Comparison of ENCODE assay signal across 23 mouse cellular contexts in genomic region chr9:89958959-89959358, GRCm38 (mm10). TPM values are rescaled to one million over a fixed set of nuclear protein-coding genes. Genes with fewer than 3 reads are reported as not detected.
DNase-seq lines count a peak whose midpoint lies in the region; ATAC-seq and TF ChIP-seq lines count a peak whose summit lies in the region.
"Had no signal": no experiment of that assay in that cellular context is flagged by ENCODE, and none has a peak within 500 bp of the region (broad histone marks: within the 10 kb centered on the region; RNA-seq: fewer than 3 reads in every experiment).

No protein-coding gene starts in this region.

- DNase-seq in liver, embryonic 11.5 days (ENCODE audit: low spot score), result peak; percentile 20
- DNase-seq in urinary bladder, postnatal 14 days (ENCODE audit: low spot score), result peak; percentile 0
- DNase-seq in urinary bladder, postnatal 36 days (ENCODE audit: low spot score in 2 of 2), result no peak
- peak; percentile 4 for DNase-seq in embryonic facial prominence, embryonic 10.5 days (ENCODE audit: low spot score)
- DNase-seq in stomach, postnatal 0 days (ENCODE audit: low spot score), result peak; percentile 11
- DNase-seq in left cerebral cortex, postnatal 10 days (ENCODE audit: extremely low spot score in 1 of 2, low spot score in 2 of 2), result no peak
- DNase-seq: adrenal gland, postnatal 25 days; cerebellum, adult 11 months; embryo, embryonic 11 days; forebrain, postnatal 0 days; kidney, adult 11 months; lung, postnatal 14 days; retina, postnatal 1 day; thymus, adult 2 months had no signal

- WGBS in liver, embryonic 11.5 days, result 61% methylated on average over 2 of the region's 2 CpGs
- 58% methylated on average over 2 of the region's 2 CpGs for WGBS in liver, embryonic 12.5 days (ENCODE audit: insufficient replicate concordance)
- 79% methylated on average over 2 of the region's 2 CpGs for WGBS in embryonic facial prominence, embryonic 10.5 days
- 64% methylated on average over 2 of the region's 2 CpGs for WGBS in stomach, postnatal 0 days

- no peaks in the 10 kb centered on the region for H3K4me1 ChIP-seq in liver, embryonic 11.5 days (replicated peaks; ENCODE audit: control insufficient read depth, insufficient read depth, low read length)
- no peaks in the 10 kb centered on the region for H3K4me1 ChIP-seq in liver, embryonic 12.5 days
- H3K4me1 ChIP-seq in embryonic facial prominence, embryonic 10.5 days, result no peaks in the 10 kb centered on the region
- no peaks in the 10 kb centered on the region for H3K4me1 ChIP-seq in stomach, postnatal 0 days (replicated peaks; ENCODE audit: control insufficient read depth, insufficient read depth)
- H3K4me1 ChIP-seq: forebrain, embryonic 10.5 days; limb, embryonic 12.5 days; liver, embryonic 15.5 days had no signal

- no peak overlapping the region for H3K9ac ChIP-seq in liver, embryonic 11.5 days (ENCODE audit: low read depth, low read length)
- H3K9ac ChIP-seq in liver, embryonic 12.5 days, result no peak overlapping the region
- H3K9ac ChIP-seq in stomach, postnatal 0 days (ENCODE audit: low read length), result no peak overlapping the region
- H3K9ac ChIP-seq: forebrain, postnatal 0 days; limb, embryonic 12.5 days; liver, embryonic 15.5 days had no signal

- no peak overlapping the region for H3K4me2 ChIP-seq in liver, embryonic 11.5 days
- no peak overlapping the region for H3K4me2 ChIP-seq in liver, embryonic 12.5 days
- no peak overlapping the region for H3K4me2 ChIP-seq in stomach, postnatal 0 days (replicated peaks; ENCODE audit: low read depth)
- H3K4me2 ChIP-seq: limb, embryonic 12.5 days; liver, embryonic 15.5 days had no signal

- no peaks in the 10 kb centered on the region for H3K27me3 ChIP-seq in liver, embryonic 11.5 days (replicated peaks; ENCODE audit: control insufficient read depth, insufficient read depth, low read length)
- no peaks in the 10 kb centered on the region for H3K27me3 ChIP-seq in liver, embryonic 12.5 days (replicated peaks)
- no peaks in the 10 kb centered on the region for H3K27me3 ChIP-seq in embryonic facial prominence, embryonic 10.5 days (replicated peaks; ENCODE audit: low read depth, poor library complexity, severe bottlenecking)
- no peaks in the 10 kb centered on the region for H3K27me3 ChIP-seq in stomach, postnatal 0 days (ENCODE audit: control insufficient read depth, insufficient read depth, low read length)
- H3K27me3 ChIP-seq: limb, embryonic 12.5 days; liver, embryonic 15.5 days had no signal

- ATAC-seq in liver, embryonic 11.5 days (replicated peaks; ENCODE audit: low FRiP score), result no peak
- no peak for ATAC-seq in liver, embryonic 12.5 days
- no peak for ATAC-seq in stomach, postnatal 0 days (ENCODE audit: low FRiP score, low TSS enrichment)
- ATAC-seq: forebrain, postnatal 0 days; hindbrain, embryonic 16.5 days had no signal

- no peak overlapping the region for H3K4me3 ChIP-seq in liver, embryonic 11.5 days (ENCODE audit: low read depth, low read length)
- no peak overlapping the region for H3K4me3 ChIP-seq in liver, embryonic 12.5 days
- no peak overlapping the region for H3K4me3 ChIP-seq in embryonic facial prominence, embryonic 10.5 days
- H3K4me3 ChIP-seq in stomach, postnatal 0 days (ENCODE audit: low read depth, low read length), result no peak overlapping the region
- H3K4me3 ChIP-seq: forebrain, embryonic 10.5 days; layer of hippocampus, adult 2 months; left cerebral cortex, adult 2 months; limb, embryonic 12.5 days; liver, embryonic 15.5 days had no signal

- TF ChIP-seq EP300 in stomach, postnatal 0 days (optimal IDR thresholded peaks at IDR 0.05), result no peak

- H3K27ac ChIP-seq in liver, embryonic 11.5 days (ENCODE audit: low read depth, low read length), result no peak overlapping the region
- no peak overlapping the region for H3K27ac ChIP-seq in liver, embryonic 12.5 days
- no peak overlapping the region for H3K27ac ChIP-seq in embryonic facial prominence, embryonic 10.5 days (replicated peaks)
- H3K27ac ChIP-seq in stomach, postnatal 0 days (replicated peaks), result no peak overlapping the region
- H3K27ac ChIP-seq: forebrain, embryonic 10.5 days; kidney, postnatal 0 days; layer of hippocampus, adult 2 months; left cerebral cortex, adult 2 months; limb, embryonic 12.5 days; liver, embryonic 15.5 days had no signal

- no peaks in the 10 kb centered on the region for H3K36me3 ChIP-seq in liver, embryonic 11.5 days (ENCODE audit: control insufficient read depth, insufficient read depth, low read length)
- H3K36me3 ChIP-seq in liver, embryonic 12.5 days, result no peaks in the 10 kb centered on the region
- no peaks in the 10 kb centered on the region for H3K36me3 ChIP-seq in embryonic facial prominence, embryonic 10.5 days (replicated peaks)
- H3K36me3 ChIP-seq in stomach, postnatal 0 days (ENCODE audit: control insufficient read depth, insufficient read depth, low read length), result no peaks in the 10 kb centered on the region
- H3K36me3 ChIP-seq: forebrain, embryonic 10.5 days; limb, embryonic 12.5 days; liver, embryonic 15.5 days had no signal

- H3K9me3 ChIP-seq in liver, embryonic 11.5 days (ENCODE audit: control insufficient read depth, low read length), result no peaks in the 10 kb centered on the region
- no peaks in the 10 kb centered on the region for H3K9me3 ChIP-seq in liver, embryonic 12.5 days (replicated peaks)
- no peaks in the 10 kb centered on the region for H3K9me3 ChIP-seq in embryonic facial prominence, embryonic 10.5 days
- H3K9me3 ChIP-seq in stomach, postnatal 0 days (ENCODE audit: control insufficient read depth, low read length), result no peaks in the 10 kb centered on the region
- H3K9me3 ChIP-seq: forebrain, embryonic 10.5 days; limb, embryonic 12.5 days; liver, embryonic 15.5 days had no signal

- no peak for TF ChIP-seq CTCF in stomach, postnatal 0 days (IDR thresholded peaks at IDR 0.05; ENCODE audit: low read depth)

- intact Hi-C loops in left cerebral cortex, postnatal 10 days (cut with DNase I), result no loop called here

RNA-seq across cellular contexts. Expression of gene Rasgrf1, which starts 49.3 kb away (rescaled TPM):
- not detected in 2 replicates for polyA plus RNA-seq in liver, embryonic 11.5 days (2014; fragmentation: Nextera tagmentation; extraction: Ambion mirVana)
- 0.14 TPM in 1 of 2 replicates, not detected in the other for polyA plus RNA-seq in liver, embryonic 12.5 days (2016; fragmentation: Nextera tagmentation; extraction: Ambion mirVana)
- polyA plus RNA-seq in embryonic facial prominence, embryonic 10.5 days (2016; fragmentation: Nextera tagmentation; extraction: Ambion mirVana), result 0.23 and 0.24 TPM in 2 replicates
- 0.13 and 0.22 TPM in 2 replicates for polyA plus RNA-seq in stomach, postnatal 0 days (2015; fragmentation: Nextera tagmentation; extraction: Ambion mirVana)
- total RNA-seq in left cerebral cortex, postnatal 10 days (2021), result 100 to 1,000 TPM; 104 to 112 TPM
- total RNA-seq: hematopoietic stem cell, adult 5-6 weeks had no signal
- polyA plus RNA-seq: forebrain, embryonic 10.5 days; liver, embryonic 15.5 days had no signal

Comparison
In these comparisons a context has a peak if more than half of its experiments do, and no peak if none do; other contexts are left out.
1. DNase-seq: peak in liver, embryonic 11.5 days (single experiment), urinary bladder, postnatal 14 days (single experiment), embryonic facial prominence, embryonic 10.5 days (single experiment) and stomach, postnatal 0 days (single experiment); none in urinary bladder, postnatal 36 days (0 of 2) and left cerebral cortex, postnatal 10 days (0 of 2).